Mouse (Mus musculus) CH12.LX (cell line): ENCODE measurements at regions not wholly inside any gene's neighbourhood (a gene's known extent, or its start where the extent isn't known, plus 50 kb on each side); places are given as distances from the start of the nearest gene placed in this dataset.

ENCODE experiments used
- CTCF ChIP-seq, 2 experiments: IDR thresholded peaks in 1 of 2; conservative IDR thresholded peaks in 1 of 2; 2 replicates each; pipeline ENCODE4 v1.5.1; 2011 to 2012; ENCODE audit warnings: low read depth in 2 of 2, low read length in 2 of 2, improper control_type of control experiment in 1 of 2, inconsistent platforms in 1 of 2, mild to moderate bottlenecking in 1 of 2, moderate library complexity in 1 of 2
- EP300 ChIP-seq: IDR thresholded peaks from 2 replicates; pipeline ENCODE4 v1.6.1; 2011; ENCODE audit warnings: low read length, improper control_type of control experiment
- GABPA ChIP-seq: IDR thresholded peaks from 2 replicates; pipeline ENCODE4 v1.6.1; 2012; ENCODE audit warnings: low read depth, low read length, improper control_type of control experiment, inconsistent platforms; ENCODE audit not compliant: insufficient replicate concordance
- JUND ChIP-seq: conservative IDR thresholded peaks from 2 replicates; pipeline ENCODE4 v1.6.1; 2011; ENCODE audit warnings: low read depth, low read length, improper control_type of control experiment
- MAFK ChIP-seq: IDR thresholded peaks from 2 replicates; pipeline ENCODE4 v1.6.1; 2011; ENCODE audit warnings: low read length, improper control_type of control experiment; ENCODE audit not compliant: insufficient replicate concordance
- MAX ChIP-seq: IDR thresholded peaks from 2 replicates; pipeline ENCODE4 v1.6.1; 2011; ENCODE audit warnings: low read length, improper control_type of control experiment
- POLR2A ChIP-seq: IDR thresholded peaks from 2 replicates; pipeline ENCODE4 v1.6.1; 2011; ENCODE audit warnings: low read depth, mild to moderate bottlenecking, improper control_type of control experiment, low read length
- TBP ChIP-seq: conservative IDR thresholded peaks from 2 replicates; pipeline ENCODE4 v1.6.1; 2011; ENCODE audit warnings: low read depth, low read length, improper control_type of control experiment

DNA sequence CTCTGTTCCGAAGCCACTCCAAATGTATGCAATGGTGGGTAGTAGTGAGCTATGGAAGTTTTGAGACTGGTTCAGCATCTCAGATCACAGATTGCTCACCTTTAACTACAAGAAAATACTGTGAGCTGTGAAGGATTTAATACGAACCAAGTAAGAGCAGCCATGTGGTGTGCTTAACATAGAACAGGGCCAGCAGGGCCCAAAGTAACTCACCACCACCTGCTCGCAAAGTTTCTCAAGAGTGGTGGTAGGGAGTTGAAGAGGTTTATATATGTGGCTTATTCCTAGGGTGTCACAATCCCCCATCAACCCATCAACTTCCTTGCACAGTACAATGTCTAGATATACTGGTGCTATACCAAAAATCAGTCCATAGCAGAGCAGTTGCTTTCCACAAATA, 573.4 kb downstream of the Pdcd6ip start:
- TF ChIP-seq TBP: no peak
- no peak for TF ChIP-seq CTCF (conservative IDR thresholded peaks at IDR 0.05 in 1 of 2, IDR thresholded peaks at IDR 0.05 in 1 of 2; ENCODE audit: low read depth in 2 of 2, low read length in 2 of 2)
- no peak for TF ChIP-seq POLR2A
- TF ChIP-seq EP300: no peak
- no peak for TF ChIP-seq MAFK
- no peak for TF ChIP-seq MAX
- TF ChIP-seq JUND: no peak
- no peak for TF ChIP-seq GABPA
